Mouse (Mus musculus) embryonic facial prominence, embryonic 14.5 days (tissue): ENCODE measurements at regions not wholly inside any gene's neighbourhood (a gene's known extent, or its start where the extent isn't known, plus 50 kb on each side); places are given as distances from the start of the nearest gene placed in this dataset.
"Not testable (repeated sequence)": the region's sequence is repeated elsewhere in the genome, so short reads cannot be mapped to it uniquely, and the experiment has no call there.

Experiments
- ATAC-seq: fragments of 200-750 bp; cut with Nextera tagmentation; 2 replicates; pipeline ENCODE4 v1.8.0; 2017; ENCODE audit warnings: low read depth, moderate number of reproducible peaks, moderate TSS enrichment
- DNase-seq: peaks from one replicate; pipeline ENCODE4 v3.0.0-alpha.2; 2015; ENCODE audit warnings: low spot score
- H3K27ac ChIP-seq: fragments of 300-500 bp; sonication (generic); replicated peaks from 2 replicates; pipeline ENCODE4 v1.5.1; 2014; ENCODE audit warnings: low read depth, mild to moderate bottlenecking, low read length, moderate library complexity
- H3K27me3 ChIP-seq: fragments of 300-500 bp; sonication (generic); replicated peaks from 2 replicates; pipeline ENCODE4 v1.6.1; 2014; ENCODE audit warnings: low read length; ENCODE audit not compliant: control insufficient read depth, insufficient read depth
- H3K36me3 ChIP-seq: fragments of 300-500 bp; sonication (generic); 2 replicates; pipeline ENCODE4 v1.6.1; 2014; ENCODE audit warnings: low read length, mixed read lengths; ENCODE audit not compliant: control insufficient read depth, insufficient read depth
- H3K4me1 ChIP-seq: fragments of 300-500 bp; sonication (generic); 2 replicates; pipeline ENCODE4 v1.6.1; 2014; ENCODE audit warnings: antibody characterized with exemption, low read length; ENCODE audit not compliant: control insufficient read depth, insufficient read depth
- H3K4me2 ChIP-seq: fragments of 300-500 bp; sonication (generic); 2 replicates; pipeline ENCODE4 v1.6.1; 2014; ENCODE audit warnings: low read depth, mild to moderate bottlenecking, low read length, moderate library complexity, mixed read lengths
- H3K4me3 ChIP-seq: fragments of 300-500 bp; sonication (generic); 2 replicates; pipeline ENCODE4 v1.5.1; 2014; ENCODE audit warnings: low read depth, mild to moderate bottlenecking, low read length
- H3K9ac ChIP-seq: fragments of 300-500 bp; sonication (generic); 2 replicates; pipeline ENCODE4 v1.6.1; 2014; ENCODE audit warnings: low read depth, mild to moderate bottlenecking, low read length, moderate library complexity, mixed read lengths
- H3K9me3 ChIP-seq: fragments of 300-500 bp; sonication (generic); 2 replicates; pipeline ENCODE4 v1.6.1; 2016; ENCODE audit warnings: low read length; ENCODE audit not compliant: control insufficient read depth
- WGBS: fragments of 180-500 bp; shearing (Covaris S2); extraction: QIAGEN DNeasy Blood & Tissue Kit; methylation state at CpG from one replicate; pipeline ENCODE4 v1.1.7; 2014; 5-methylcytosine and 5-hydroxymethylcytosine counted together

DNA sequence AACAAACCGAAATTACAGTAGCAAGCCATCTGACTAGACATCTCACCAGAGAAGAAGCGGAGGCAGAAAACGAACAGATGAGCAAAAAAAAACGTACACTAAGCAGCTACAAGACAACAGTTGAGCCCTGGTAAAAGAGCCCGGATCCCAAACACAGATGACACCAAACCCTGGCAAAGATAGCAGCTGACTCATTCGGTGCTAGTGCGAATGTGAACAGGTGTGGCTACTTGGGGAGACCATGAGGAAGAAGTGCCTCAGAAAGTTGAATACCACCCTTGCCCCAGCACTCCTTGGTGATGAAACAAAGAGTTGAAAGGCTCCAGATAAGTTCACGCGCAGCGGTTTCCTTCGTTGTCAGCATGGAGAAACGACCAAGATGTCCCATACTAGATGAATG is 139.8 kb upstream of the Spin1 start:
- no peaks in the 10 kb centered on the region for H3K27me3 ChIP-seq
- no peak for ATAC-seq
- H3K9me3 ChIP-seq, result 0 out of 2 replicates have a peak, but pooled peaks cover 4% of the 10 kb centered on the region
- no peak overlapping the region for H3K27ac ChIP-seq
- H3K4me3 ChIP-seq, result no peak overlapping the region
- DNase-seq, result no peak
- WGBS, result 82% methylated on average over 12 of the region's 12 CpGs
- no peaks in the 10 kb centered on the region for H3K36me3 ChIP-seq
- 0 out of 2 replicates have a peak, but pooled peaks cover 3% of the 10 kb centered on the region for H3K4me1 ChIP-seq
- H3K9ac ChIP-seq, result no peak overlapping the region
- H3K4me2 ChIP-seq, result no peak overlapping the region

DNA sequence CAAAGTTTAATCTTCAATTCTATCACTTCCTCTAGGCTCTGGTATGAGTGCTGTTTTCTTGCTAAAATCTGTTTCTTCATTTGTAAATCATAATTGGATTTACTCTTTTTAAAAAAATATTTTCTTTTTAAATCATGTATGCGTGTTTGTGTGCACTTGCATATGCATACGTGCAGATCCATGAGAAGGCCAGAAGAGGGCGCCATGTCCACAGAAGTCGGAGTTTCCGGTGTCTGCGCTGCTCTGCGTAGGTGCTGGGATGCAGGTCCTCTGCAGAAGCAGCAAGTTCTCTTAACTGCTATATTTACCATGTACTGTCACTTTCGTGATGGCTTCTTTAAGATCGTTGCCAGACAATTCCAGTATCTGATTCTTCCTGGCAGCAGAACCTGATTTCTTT is 136.6 kb upstream of the Spin1 start:
- Histone ChIP-seq H3K27me3 (no peaks in the 10 kb centered on the region), H3K4me1 (no peaks in the 10 kb centered on the region), H3K4me3 (no peak overlapping the region), H3K9ac (no peak overlapping the region), H3K4me2 (no peak overlapping the region), H3K27ac (no peak overlapping the region), H3K9me3 (0 out of 2 replicates have a peak, but pooled peaks cover 4% of the 10 kb centered on the region), H3K36me3 (no peaks in the 10 kb centered on the region)
- DNase-seq (no peak), ATAC-seq (no peak)
- 76% methylated on average over 9 of the region's 9 CpGs for WGBS

DNA sequence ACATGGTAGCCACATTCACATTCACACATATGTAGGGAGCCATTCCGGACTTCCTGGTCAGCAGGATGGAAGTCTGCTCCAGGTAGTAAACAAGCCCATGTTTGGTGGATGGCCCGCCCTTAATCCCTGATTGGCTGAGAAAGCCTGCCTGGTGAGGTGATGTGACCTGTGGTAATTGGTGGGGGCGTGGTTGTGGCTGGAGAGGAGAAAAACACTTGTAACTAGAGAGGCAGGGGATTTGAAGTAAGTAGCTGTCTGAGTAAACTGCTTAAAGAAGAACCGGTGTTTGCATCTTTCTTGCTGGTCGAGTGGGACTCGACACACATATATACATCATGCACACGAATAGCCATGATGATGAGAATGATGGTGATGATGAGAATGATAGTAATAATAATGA is 135.6 kb upstream of the Spin1 start:
- not testable (repeated sequence) for ATAC-seq
- WGBS, result 56% methylated on average over 7 of the region's 7 CpGs

DNA sequence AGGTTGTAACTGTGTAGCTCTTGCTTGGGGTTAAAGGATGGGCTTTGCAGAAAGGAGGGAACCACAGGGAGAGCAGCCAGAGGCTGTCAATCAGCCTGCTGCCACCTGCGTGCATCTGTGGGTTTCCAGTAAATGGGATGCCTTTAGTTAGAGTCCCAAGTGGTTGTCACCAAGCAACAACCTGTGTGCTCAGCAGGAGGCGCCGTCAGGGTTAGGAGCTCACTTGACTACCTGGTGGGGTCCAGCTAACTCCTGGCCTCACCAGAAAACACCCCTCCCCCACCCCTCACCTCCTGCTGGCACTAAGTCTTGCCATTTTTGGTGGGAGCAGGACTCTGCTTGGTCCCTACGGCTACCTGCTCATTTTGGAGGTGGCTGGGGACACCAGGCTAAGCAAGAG is 135.0 kb upstream of the Spin1 start:
- no peaks in the 10 kb centered on the region for H3K27me3 ChIP-seq
- H3K27ac ChIP-seq, result no peak overlapping the region
- no peak overlapping the region for H3K9ac ChIP-seq
- H3K4me1 ChIP-seq, result no peaks in the 10 kb centered on the region
- no peak overlapping the region for H3K4me2 ChIP-seq
- no peaks in the 10 kb centered on the region for H3K36me3 ChIP-seq
- no peak for ATAC-seq
- H3K4me3 ChIP-seq, result no peak overlapping the region
- WGBS, result 62% methylated on average over 4 of the region's 4 CpGs
- H3K9me3 ChIP-seq, result 0 out of 2 replicates have a peak, but pooled peaks cover 4% of the 10 kb centered on the region
- no peak for DNase-seq

More for the DNA sequence above, 135.6 kb upstream of the Spin1 start:
- not testable (repeated sequence) for H3K9me3 ChIP-seq, H3K27me3 ChIP-seq, H3K4me2 ChIP-seq, H3K9ac ChIP-seq, H3K4me1 ChIP-seq, H3K4me3 ChIP-seq, H3K27ac ChIP-seq, H3K36me3 ChIP-seq
- DNase-seq, result peak; percentile 24

DNA sequence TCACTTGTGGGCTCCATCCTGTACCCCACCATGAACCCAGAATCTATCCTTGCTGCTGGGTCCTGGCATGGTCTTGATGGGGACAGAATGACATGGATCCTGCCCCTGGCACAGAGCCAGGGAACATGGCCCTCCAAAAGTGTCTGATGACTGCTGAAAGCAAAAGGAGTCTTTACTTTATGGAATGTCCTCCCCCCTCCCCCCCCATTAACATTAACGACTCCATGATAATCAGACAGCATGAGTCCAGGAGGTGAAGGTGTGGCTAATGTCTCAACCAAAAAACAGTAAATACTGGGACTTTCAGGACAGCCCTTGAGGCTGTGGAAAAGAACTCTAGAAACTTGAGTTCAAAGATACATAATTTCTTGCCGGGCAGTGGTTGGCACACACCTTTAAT is 133.9 kb upstream of the Spin1 start:
- no peak overlapping the region for H3K4me2 ChIP-seq
- no peak for DNase-seq
- H3K4me1 ChIP-seq, result no peaks in the 10 kb centered on the region
- H3K36me3 ChIP-seq, result no peaks in the 10 kb centered on the region
- H3K27me3 ChIP-seq, result no peaks in the 10 kb centered on the region
- WGBS, result 82% methylated on average over 2 of the region's 2 CpGs
- no peak overlapping the region for H3K27ac ChIP-seq
- no peak for ATAC-seq
- H3K9me3 ChIP-seq, result 0 out of 2 replicates have a peak, but pooled peaks cover 4% of the 10 kb centered on the region
- H3K4me3 ChIP-seq, result no peak overlapping the region
- H3K9ac ChIP-seq, result no peak overlapping the region

DNA sequence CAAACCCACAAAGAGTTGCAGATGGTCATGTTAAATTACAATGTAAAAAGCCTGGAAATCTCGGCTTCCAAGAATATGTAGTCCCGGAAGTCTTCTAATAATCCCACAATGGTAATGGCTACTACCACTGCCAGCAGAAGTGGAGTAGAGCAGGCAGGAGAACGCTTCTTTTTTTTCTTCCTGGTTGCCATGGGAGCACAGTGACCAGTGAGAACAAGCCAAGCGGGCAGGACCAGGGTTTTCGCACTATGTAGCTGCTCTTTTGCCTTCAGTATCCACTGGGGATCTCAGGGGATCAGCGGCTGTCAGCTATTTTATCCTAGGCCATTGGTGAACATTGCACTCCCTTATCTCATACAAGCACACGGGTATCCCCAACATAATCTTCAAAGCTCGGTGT is 127.3 kb upstream of the Spin1 start:
- no peak overlapping the region for H3K27ac ChIP-seq
- H3K9ac ChIP-seq, result no peak overlapping the region
- 71% methylated on average over 8 of the region's 8 CpGs for WGBS
- no peaks in the 10 kb centered on the region for H3K9me3 ChIP-seq
- H3K36me3 ChIP-seq, result no peaks in the 10 kb centered on the region
- no peak overlapping the region for H3K4me3 ChIP-seq
- no peak overlapping the region for H3K4me2 ChIP-seq
- no peaks in the 10 kb centered on the region for H3K27me3 ChIP-seq
- DNase-seq (no peak), ATAC-seq (no peak)
- H3K4me1 ChIP-seq, result no peaks in the 10 kb centered on the region

DNA sequence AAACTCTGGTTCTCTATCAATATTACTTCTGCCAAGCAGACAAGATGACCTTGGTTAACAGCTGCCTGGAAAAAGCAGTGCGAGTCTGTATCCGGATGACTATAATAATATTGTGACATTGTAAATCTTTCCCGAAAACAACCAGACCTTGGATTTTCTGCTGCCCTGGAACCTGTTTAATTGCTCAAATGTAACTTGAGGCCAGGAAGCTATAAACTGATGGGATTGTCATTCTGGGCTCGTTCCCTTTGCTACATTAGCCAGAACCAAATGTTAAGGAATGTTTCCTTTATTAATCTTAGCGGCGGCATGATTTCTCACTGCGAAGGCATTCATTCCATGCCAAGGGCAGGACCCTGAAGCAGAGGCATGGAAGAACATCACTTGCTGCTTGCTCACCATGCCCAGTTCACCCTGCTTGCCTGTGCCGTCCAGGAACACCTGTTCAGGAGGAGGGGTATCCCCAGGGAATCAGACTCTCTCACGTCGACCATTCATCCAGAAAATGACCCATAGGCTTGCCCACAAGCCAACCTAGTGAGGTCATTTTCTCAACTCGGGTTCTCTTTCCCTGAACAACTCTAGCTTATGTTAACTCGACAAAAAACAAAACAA is 125.3 kb upstream of the Spin1 start:
- Histone ChIP-seq H3K4me1 (no peaks in the 10 kb centered on the region), H3K4me3 (no peak overlapping the region), H3K36me3 (no peaks in the 10 kb centered on the region), H3K27ac (no peak overlapping the region), H3K9me3 (no peaks in the 10 kb centered on the region), H3K9ac (no peak overlapping the region), H3K4me2 (no peak overlapping the region), H3K27me3 (no peaks in the 10 kb centered on the region)
- DNase-seq (peak; percentile 46), ATAC-seq (peak; percentile 15; the same call in 1 of the 2 replicates)
- 50% methylated on average over 12 of the region's 12 CpGs for WGBS

DNA sequence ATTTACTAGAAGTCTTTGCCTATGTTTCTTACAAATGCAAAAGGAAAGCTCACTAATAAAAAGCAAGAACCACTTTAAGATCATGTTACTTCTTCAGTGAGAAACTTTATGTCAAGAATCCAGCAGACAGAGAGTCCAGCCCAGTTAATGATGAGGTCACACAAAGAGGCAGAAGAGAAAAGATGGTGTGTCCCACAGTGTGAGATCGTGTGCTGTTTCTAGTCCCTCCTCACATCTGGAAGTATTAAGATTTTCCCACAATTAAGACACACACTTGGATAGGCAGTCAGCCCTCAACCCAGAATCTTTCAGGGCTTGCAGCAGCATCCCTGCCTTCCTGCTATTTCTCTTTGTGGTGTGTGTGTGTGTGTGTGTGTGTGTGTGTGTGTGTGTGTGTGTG is 118.7 kb upstream of the Spin1 start:
- 0 out of 2 replicates have a peak overlapping the region, but pooled peaks have one; percentile 4 for H3K27ac ChIP-seq
- 0 out of 2 replicates have a peak, but pooled peaks cover 3% of the 10 kb centered on the region for H3K9me3 ChIP-seq
- no peak overlapping the region for H3K9ac ChIP-seq
- H3K4me2 ChIP-seq, result no peak overlapping the region
- no peaks in the 10 kb centered on the region for H3K27me3 ChIP-seq
- no peak overlapping the region for H3K4me3 ChIP-seq
- no peaks in the 10 kb centered on the region for H3K36me3 ChIP-seq
- ATAC-seq, result no peak
- peak; percentile 34 for DNase-seq
- WGBS, result 6% methylated on average over 1 of the region's 1 CpGs
- H3K4me1 ChIP-seq, result peaks cover 4% of the 10 kb centered on the region; the same call in 1 of the 2 replicates

DNA sequence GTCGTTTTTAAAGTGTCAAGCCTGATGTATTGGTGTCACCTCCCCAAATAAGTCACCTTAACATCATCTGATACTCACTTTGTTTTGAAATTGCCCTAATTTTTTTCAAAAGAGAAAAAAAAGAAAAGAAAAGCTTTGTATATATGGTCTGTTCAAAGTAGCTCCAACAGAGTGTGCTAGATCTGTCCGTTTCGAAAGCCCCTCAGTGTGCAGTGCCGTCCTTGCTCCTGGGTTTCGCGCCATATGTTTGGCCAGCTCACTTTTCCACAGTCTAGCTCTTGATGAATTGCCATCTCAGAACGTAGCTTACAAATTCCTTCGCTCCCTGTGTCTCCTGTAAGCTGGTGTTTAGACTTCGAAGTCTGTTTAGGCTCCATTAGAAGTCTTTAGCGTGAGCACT is 117.7 kb upstream of the Spin1 start:
- no peak for ATAC-seq
- Histone ChIP-seq H3K27me3 (no peaks in the 10 kb centered on the region), H3K4me3 (no peak overlapping the region), H3K4me2 (no peak overlapping the region), H3K36me3 (no peaks in the 10 kb centered on the region), H3K27ac (no peak overlapping the region), H3K4me1 (peaks cover 4% of the 10 kb centered on the region; the same call in 1 of the 2 replicates), H3K9me3 (0 out of 2 replicates have a peak, but pooled peaks cover 3% of the 10 kb centered on the region), H3K9ac (no peak overlapping the region)
- peak; percentile 30 for DNase-seq
- 67% methylated on average over 10 of the region's 10 CpGs for WGBS
